Comparison of ENCODE assay signal across 13 mouse cellular contexts in genomic region chr10:52982836-52983235, GRCm38 (mm10).
DNase-seq lines count a peak whose midpoint lies in the region; ATAC-seq lines count a peak whose summit lies in the region.
"Had no signal": no experiment of that assay in that cellular context is flagged by ENCODE, and none has a peak within 500 bp of the region (broad histone marks: within the 10 kb centered on the region; RNA-seq: fewer than 3 reads in every experiment).

No protein-coding gene starts in this region.

- intact Hi-C loops in left cerebral cortex, postnatal 10 days (cut with DNase I): no loop called here

- DNase-seq in left cerebral cortex, adult 18-20 months (ENCODE audit: low spot score in 2 of 2): peak; percentile 66 to 67
- no peak for DNase-seq in left cerebral cortex, postnatal 10 days (ENCODE audit: extremely low spot score in 1 of 2, low spot score in 2 of 2)
- peak; percentile 82 to 92 for DNase-seq in frontal cortex, adult 2 months (ENCODE audit: extremely low spot score in 1 of 2, low spot score in 1 of 2)
- peak; percentile 29 for DNase-seq in layer of hippocampus, adult 9-11 months
- peak; percentile 94 for DNase-seq in telencephalon, adult 2 months (ENCODE audit: low read depth, low spot score)
- no peak for DNase-seq in ovary, postnatal 10 days (ENCODE audit: low spot score)
- DNase-seq: adrenal gland, adult 2 months; cerebellum, adult 9-11 months; heart, postnatal 36 days had no signal

- ATAC-seq in granulocyte monocyte progenitor cell, adult 5-6 weeks (replicated peaks; ENCODE audit: poor library complexity, severe bottlenecking): no peak
- ATAC-seq: forebrain, embryonic 14.5 days; intestine, postnatal 0 days; lung, postnatal 0 days had no signal

Comparison
In these comparisons a context has a peak if more than half of its experiments do, and no peak if none do; other contexts are left out.
1. DNase-seq: peak in left cerebral cortex, adult 18-20 months (2 of 2), frontal cortex, adult 2 months (2 of 2), layer of hippocampus, adult 9-11 months (single experiment) and telencephalon, adult 2 months (single experiment); none in left cerebral cortex, postnatal 10 days (0 of 2) and ovary, postnatal 10 days (single experiment).